Mouse (Mus musculus) thymus, adult 2 months (tissue): ENCODE results near the gene Slc48a1. TPM values are rescaled to one million over a fixed set of nuclear protein-coding genes. Genes with fewer than 3 reads are reported as not detected.
A peak's percentile ranks its signal among the peaks of the same experiment; 100 is the strongest.

Experiments used
- DNase-seq: peaks from one replicate; pipeline ENCODE4 v3.0.0; 2021
- H3K27ac ChIP-seq: fragments of 200-500 bp; 2 replicates; pipeline ENCODE4 v1.5.1; 2012; ENCODE audit warnings: low read length, control low read depth; ENCODE audit not compliant: control insufficient read depth, insufficient read depth
- H3K27me3 ChIP-seq: fragments of 200-500 bp; 2 replicates; pipeline ENCODE4 v1.6.1; 2012; ENCODE audit warnings: mild to moderate bottlenecking, low read length, moderate library complexity, mixed read lengths; ENCODE audit not compliant: control insufficient read depth, insufficient read depth
- H3K36me3 ChIP-seq: fragments of 200-500 bp; 2 replicates; pipeline ENCODE4 v1.6.1; 2012; ENCODE audit warnings: mild to moderate bottlenecking, low read length, moderate library complexity; ENCODE audit not compliant: control insufficient read depth, insufficient read depth
- H3K4me1 ChIP-seq: fragments of 200-500 bp; replicated peaks from 2 replicates; pipeline ENCODE4 v1.6.1; 2012; ENCODE audit warnings: low read length; ENCODE audit not compliant: control insufficient read depth, insufficient read depth
- H3K4me3 ChIP-seq: fragments of 200-500 bp; 2 replicates; pipeline ENCODE4 v1.5.1; 2012; ENCODE audit warnings: mild to moderate bottlenecking, low read length, control low read depth, moderate library complexity; ENCODE audit not compliant: control insufficient read depth, insufficient read depth
- CTCF ChIP-seq: fragments of 200-500 bp; IDR thresholded peaks from 2 replicates; pipeline ENCODE4 v1.5.1; 2012; ENCODE audit warnings: mild to moderate bottlenecking, control low read depth, low read length, moderate library complexity, borderline replicate concordance; ENCODE audit not compliant: control insufficient read depth, poor library complexity, insufficient read depth; ENCODE audit errors: extremely low read depth
- POLR2A ChIP-seq: fragments of 200-500 bp; IDR thresholded peaks from 2 replicates; pipeline ENCODE4 v1.6.1; 2012; ENCODE audit warnings: mild to moderate bottlenecking, low read length, control low read depth, moderate library complexity; ENCODE audit not compliant: control insufficient read depth, poor library complexity, insufficient read depth; ENCODE audit errors: extremely low read depth
- WGBS: fragments of 180-500 bp; shearing (Covaris S2); methylation state at CpG from one replicate; pipeline ENCODE4 v1.1.7; 2018; 5-methylcytosine and 5-hydroxymethylcytosine counted together
- polyA plus RNA-seq: library from polyadenylated mRNA; depleted of rRNA; stranded (reverse); fragments of >200 nt; gene quantifications from 2 replicates; pipeline ENCODE4 v1.2.3, GENCODE M21; 2012

The Slc48a1 gene
- polyA plus RNA-seq, 1 experiment: 62.8 TPM

DNA sequence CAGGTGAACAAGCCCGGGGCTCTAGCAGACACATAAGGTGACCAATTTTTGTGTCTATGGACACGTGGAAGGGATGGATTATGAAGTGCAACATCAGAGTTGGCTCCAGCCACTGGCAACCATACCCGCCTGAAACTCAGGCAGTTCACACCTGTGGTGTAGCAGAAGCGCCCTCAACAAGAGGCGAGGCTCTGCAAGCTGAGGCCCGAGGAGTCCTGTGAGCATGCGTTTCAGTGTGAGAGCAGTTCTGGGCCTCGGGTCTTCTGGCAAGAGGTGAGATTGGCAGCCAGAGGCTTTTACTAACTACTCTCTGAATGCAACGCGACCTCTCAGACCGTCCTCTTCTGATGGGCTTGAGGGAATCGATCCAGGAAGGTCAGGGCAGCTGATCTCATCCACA lies 36.7 kb upstream of the Slc48a1 start:
- no peak for DNase-seq
- Histone ChIP-seq H3K27ac (peak overlapping the region; percentile 78), H3K27me3 (no peaks in the 10 kb centered on the region), H3K4me3 (no peak overlapping the region), H3K4me1 (peaks cover 64% of the 10 kb centered on the region), H3K36me3 (peaks cover 11% of the 10 kb centered on the region)
- WGBS: 61% methylated on average over 12 of the region's 12 CpGs
- no peak for TF ChIP-seq CTCF
- TF ChIP-seq POLR2A: no peak

DNA sequence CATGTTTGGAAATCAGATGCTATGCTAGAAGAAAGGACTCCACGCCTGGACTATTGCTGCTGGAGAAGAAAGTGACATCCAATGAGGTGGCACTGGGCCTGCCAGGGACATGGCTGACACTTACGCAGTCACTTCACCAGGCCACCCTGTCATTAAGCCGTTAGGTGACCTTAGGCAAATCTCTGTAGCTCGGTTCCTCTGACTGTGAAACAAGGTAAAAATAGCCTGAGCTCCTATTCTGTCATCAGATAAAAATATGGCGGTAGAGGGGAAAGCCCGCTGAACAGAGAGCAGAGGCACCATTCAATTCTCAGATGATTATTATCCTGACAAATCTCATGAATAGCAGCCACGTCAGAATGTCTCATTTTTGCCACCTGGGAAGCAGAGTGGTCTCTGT lies 36.2 kb upstream of the Slc48a1 start:
- DNase-seq: no peak
- H3K36me3 ChIP-seq: peaks cover 15% of the 10 kb centered on the region
- peak overlapping the region; percentile 78 for H3K27ac ChIP-seq
- WGBS: 45% methylated on average over 7 of the region's 7 CpGs
- TF ChIP-seq POLR2A (no peak), CTCF (no peak)
- no peak overlapping the region for H3K4me3 ChIP-seq
- peaks cover 68% of the 10 kb centered on the region for H3K4me1 ChIP-seq
- no peaks in the 10 kb centered on the region for H3K27me3 ChIP-seq

DNA sequence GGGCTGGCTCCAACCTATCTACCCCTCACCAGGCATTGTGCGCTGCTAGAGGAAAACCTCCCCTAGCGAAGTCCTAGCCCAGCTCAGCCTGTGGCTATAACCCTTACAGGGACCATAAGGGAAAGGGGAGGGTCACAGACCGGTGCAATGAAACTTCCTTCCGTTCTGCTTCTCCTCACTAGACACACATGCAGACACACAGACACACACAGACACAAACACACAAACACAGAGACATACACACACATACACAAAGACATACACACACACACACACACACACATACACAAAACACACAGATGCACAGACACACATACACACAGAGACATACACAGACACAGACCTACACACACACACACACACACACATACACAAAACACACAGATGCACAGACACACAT lies 35.7 kb upstream of the Slc48a1 start:
- 17% methylated on average over 4 of the region's 4 CpGs for WGBS
- DNase-seq: no peak
- Histone ChIP-seq H3K27me3 (no peaks in the 10 kb centered on the region), H3K4me1 (peaks cover 70% of the 10 kb centered on the region), H3K27ac (peak overlapping the region; percentile 78), H3K4me3 (no peak overlapping the region), H3K36me3 (peaks cover 15% of the 10 kb centered on the region)
- TF ChIP-seq POLR2A (no peak), CTCF (no peak)

DNA sequence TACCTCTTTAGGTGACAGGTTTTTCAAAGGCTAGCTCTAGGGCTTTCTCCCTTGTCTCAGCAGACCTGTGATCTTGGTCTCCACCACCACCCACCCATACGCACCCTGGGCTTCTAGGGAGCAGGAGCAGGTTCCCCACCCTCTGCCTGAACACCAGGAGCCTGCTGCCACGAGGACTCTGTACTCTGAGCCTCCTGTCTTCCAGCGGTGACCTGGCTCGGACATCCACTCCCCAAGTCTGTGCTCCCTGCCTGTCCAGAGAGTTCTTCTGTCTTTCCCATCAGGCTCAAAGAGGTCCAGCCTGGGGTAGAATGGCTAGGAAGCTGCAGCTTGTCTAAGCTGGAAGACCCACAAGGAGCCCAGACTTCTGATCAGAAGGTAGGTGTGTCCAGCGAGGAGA lies 35.1 kb upstream of the Slc48a1 start:
- H3K27ac ChIP-seq: peak overlapping the region; percentile 49
- 68% methylated on average over 5 of the region's 5 CpGs for WGBS
- DNase-seq: no peak

DNA sequence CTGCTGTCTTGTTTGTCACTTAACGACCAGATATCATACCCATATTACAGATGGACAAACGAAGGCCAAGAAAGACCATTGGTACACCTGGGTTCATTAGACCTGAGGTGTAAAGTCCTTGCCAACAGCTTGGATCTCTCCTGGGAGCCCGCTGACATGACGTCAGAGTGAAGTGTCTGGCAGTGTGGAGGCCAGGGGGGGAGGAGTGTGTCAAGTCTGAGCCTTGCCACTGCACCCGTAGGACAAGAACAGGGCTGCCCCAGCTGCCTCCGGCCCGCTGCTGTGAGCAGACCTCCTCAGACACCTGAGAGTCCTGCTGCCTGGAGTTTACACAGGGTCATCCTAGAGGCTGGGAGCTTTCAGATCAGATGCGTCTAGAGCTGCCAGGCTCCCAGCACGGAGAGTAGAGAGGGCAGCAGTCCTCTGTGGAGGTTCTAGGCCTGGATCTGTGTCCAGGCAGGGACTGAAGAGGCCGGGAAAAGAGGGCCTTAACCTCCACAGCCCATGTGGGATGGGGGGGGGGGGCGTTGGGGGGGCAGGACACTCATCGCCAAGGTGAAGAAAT lies 34.3 kb upstream of the Slc48a1 start:
- Histone ChIP-seq H3K27me3 (no peaks in the 10 kb centered on the region), H3K4me1 (peaks cover 81% of the 10 kb centered on the region), H3K27ac (no peak overlapping the region; the same call in 1 of the 2 replicates), H3K36me3 (peaks cover 15% of the 10 kb centered on the region), H3K4me3 (no peak overlapping the region)
- 81% methylated on average over 12 of the region's 12 CpGs for WGBS
- no peak for DNase-seq
- no peak for TF ChIP-seq POLR2A
- no peak for TF ChIP-seq CTCF

More for the DNA sequence above, 35.1 kb upstream of the Slc48a1 start:
- no peak overlapping the region for H3K4me3 ChIP-seq
- H3K36me3 ChIP-seq: peaks cover 15% of the 10 kb centered on the region
- H3K4me1 ChIP-seq: peaks cover 73% of the 10 kb centered on the region
- no peaks in the 10 kb centered on the region for H3K27me3 ChIP-seq
- TF ChIP-seq POLR2A: no peak
- 0 out of 2 replicates have a peak, but pooled peaks have one; percentile 28 for TF ChIP-seq CTCF

DNA sequence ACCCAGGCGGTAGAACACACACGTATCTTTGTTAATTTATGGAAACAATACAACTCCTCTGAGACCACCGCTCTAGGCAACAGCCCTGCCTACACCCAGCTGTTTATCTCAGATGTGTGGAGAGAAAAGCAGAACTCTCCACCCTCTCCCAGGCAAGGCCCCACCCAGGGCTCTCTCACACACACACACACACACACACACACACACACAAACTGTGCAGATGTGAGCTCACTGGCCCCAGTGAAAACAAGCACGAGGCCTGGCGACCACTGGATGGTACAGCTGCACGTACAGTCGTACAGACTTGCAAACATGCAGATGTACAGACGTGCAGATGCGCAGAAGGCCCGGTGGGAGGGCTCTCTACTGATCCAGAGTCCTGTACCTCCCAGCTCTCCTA lies 33.4 kb upstream of the Slc48a1 start:
- DNase-seq: peak; percentile 67
- 12% methylated on average over 10 of the region's 10 CpGs for WGBS
- Histone ChIP-seq H3K36me3 (peaks cover 15% of the 10 kb centered on the region), H3K27ac (peak overlapping the region; percentile 72), H3K4me3 (peak overlapping the region; percentile 30), H3K27me3 (no peaks in the 10 kb centered on the region), H3K4me1 (peaks cover 86% of the 10 kb centered on the region)
- TF ChIP-seq CTCF (no peak), POLR2A (peak; percentile 34; the same call in 1 of the 2 replicates)

DNA sequence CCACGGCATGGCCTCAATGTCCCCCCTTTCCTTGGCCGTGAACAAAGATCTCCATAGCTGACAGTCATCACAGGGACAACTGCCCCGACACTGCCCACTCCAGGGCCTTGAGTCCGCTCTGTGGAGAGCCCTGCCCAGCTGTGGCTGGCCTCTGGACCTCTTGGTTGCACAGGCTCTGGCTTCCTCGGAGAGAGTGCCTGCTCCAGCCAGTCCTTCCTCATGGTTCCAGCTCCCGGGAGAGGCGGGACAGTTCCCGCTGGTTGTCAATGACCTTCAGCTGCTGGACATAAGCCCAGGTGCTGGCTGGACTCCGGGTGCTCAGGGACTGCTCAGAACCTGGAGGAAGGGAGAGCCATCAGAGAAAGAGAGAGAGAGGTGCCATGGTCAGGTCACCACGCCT lies 33.0 kb upstream of the Slc48a1 start:
- Histone ChIP-seq H3K36me3 (peaks cover 15% of the 10 kb centered on the region), H3K4me3 (peak overlapping the region; percentile 30), H3K27me3 (no peaks in the 10 kb centered on the region), H3K4me1 (peaks cover 90% of the 10 kb centered on the region), H3K27ac (peak overlapping the region; percentile 72)
- 55% methylated on average over 10 of the region's 10 CpGs for WGBS
- TF ChIP-seq CTCF (no peak), POLR2A (no peak)
- no peak for DNase-seq
